Mouse (Mus musculus) midbrain, embryonic 13.5 days (tissue): Measurements from ENCODE around the gene Atp1b2. TPM values are rescaled to one million over a fixed set of nuclear protein-coding genes. Genes with fewer than 3 reads are reported as not detected.

ENCODE experiments used
- ATAC-seq: fragments of 200-750 bp; cut with Nextera tagmentation; 2 replicates; pipeline ENCODE4 v1.8.0; 2017; ENCODE audit warnings: mild to moderate bottlenecking, moderate TSS enrichment, moderate library complexity
- H3K27ac ChIP-seq: fragments of 300-500 bp; sonication (generic); 2 replicates; pipeline ENCODE4 v1.5.1; 2015; ENCODE audit warnings: inconsistent platforms, mild to moderate bottlenecking, moderate library complexity
- H3K27me3 ChIP-seq: fragments of 300-500 bp; sonication (generic); 2 replicates; pipeline ENCODE4 v1.6.1; 2015; ENCODE audit warnings: mild to moderate bottlenecking, inconsistent platforms
- H3K36me3 ChIP-seq: fragments of 300-500 bp; sonication (generic); 2 replicates; pipeline ENCODE4 v1.6.1; 2015; ENCODE audit warnings: mild to moderate bottlenecking, inconsistent platforms
- H3K4me1 ChIP-seq: fragments of 300-500 bp; sonication (generic); replicated peaks from 2 replicates; pipeline ENCODE4 v1.6.1; 2015; ENCODE audit warnings: inconsistent platforms
- H3K4me2 ChIP-seq: fragments of 300-500 bp; sonication (generic); replicated peaks from 2 replicates; pipeline ENCODE4 v1.6.1; 2015; ENCODE audit warnings: moderate library complexity, mild to moderate bottlenecking, inconsistent platforms
- H3K4me3 ChIP-seq: fragments of 300-500 bp; sonication (generic); replicated peaks from 2 replicates; pipeline ENCODE4 v1.5.1; 2015; ENCODE audit warnings: mild to moderate bottlenecking, inconsistent platforms
- H3K9ac ChIP-seq: fragments of 300-500 bp; sonication (generic); replicated peaks from 2 replicates; pipeline ENCODE4 v1.6.1; 2015; ENCODE audit warnings: mild to moderate bottlenecking, inconsistent platforms
- H3K9me3 ChIP-seq: fragments of 300-500 bp; sonication (generic); 2 replicates; pipeline ENCODE4 v1.6.1; 2016; ENCODE audit warnings: mild to moderate bottlenecking, inconsistent platforms
- WGBS: fragments of 180-500 bp; shearing (Covaris S2); methylation state at CpG from one replicate; pipeline ENCODE4 v1.1.7; 2015; 5-methylcytosine and 5-hydroxymethylcytosine counted together
- polyA plus RNA-seq: library from polyadenylated mRNA; unstranded; fragments of >200 nt; fragmentation: Nextera tagmentation; extraction: Ambion mirVana; gene quantifications from 2 replicates; pipeline ENCODE4 v1.2.1, GENCODE M21; 2015

Atp1b2 gene
- polyA plus RNA-seq, 1 experiment from 2014 or later: 24.3 TPM

- peak overlapping the region; percentile 92 for H3K4me2 ChIP-seq
- WGBS: under 1% methylated on average over 63 of the region's 73 CpGs
- peak overlapping the region; percentile 64 for H3K27ac ChIP-seq
- peaks cover 10% of the 10 kb centered on the region; the same call in 1 of the 2 replicates for H3K27me3 ChIP-seq
- ATAC-seq: peak; percentile 62
- H3K4me3 ChIP-seq: peak overlapping the region; percentile 62
- peaks cover 17% of the 10 kb centered on the region for H3K36me3 ChIP-seq
- peaks cover 33% of the 10 kb centered on the region for H3K4me1 ChIP-seq
- H3K9me3 ChIP-seq: no peaks in the 10 kb centered on the region
- H3K9ac ChIP-seq: peak overlapping the region; percentile 86
Observed at GRCm38 (mm10) chr11:69604795-69605664, 712 bp downstream of the Atp1b2 start.

GRCm38 (mm10) chr11:69604347-69604746 is 1.4 kb downstream of the Atp1b2 start:
- Histone ChIP-seq H3K4me3 (peak overlapping the region; percentile 62), H3K4me2 (peak overlapping the region; percentile 92), H3K9me3 (no peaks in the 10 kb centered on the region), H3K27ac (peak overlapping the region; percentile 64; the same call in 1 of the 2 replicates), H3K9ac (peak overlapping the region; percentile 86), H3K27me3 (peaks cover 10% of the 10 kb centered on the region; the same call in 1 of the 2 replicates), H3K4me1 (peaks cover 39% of the 10 kb centered on the region), H3K36me3 (peaks cover 17% of the 10 kb centered on the region)
- 49% methylated on average over 3 of the region's 3 CpGs for WGBS
- peak; percentile 47 for ATAC-seq

- no peak overlapping the region for H3K4me3 ChIP-seq
- peaks cover 17% of the 10 kb centered on the region for H3K36me3 ChIP-seq
- no peak overlapping the region for H3K9ac ChIP-seq
- H3K9me3 ChIP-seq: no peaks in the 10 kb centered on the region
- WGBS: 87% methylated on average over 8 of the region's 8 CpGs
- no peak overlapping the region for H3K27ac ChIP-seq
- H3K27me3 ChIP-seq: peaks cover 10% of the 10 kb centered on the region; the same call in 1 of the 2 replicates
- no peak for ATAC-seq
- peaks cover 42% of the 10 kb centered on the region for H3K4me1 ChIP-seq
- peak overlapping the region; percentile 92 for H3K4me2 ChIP-seq
Observed at GRCm38 (mm10) chr11:69603516-69603915, 2.2 kb downstream of the Atp1b2 start.

GRCm38 (mm10) chr11:69601768-69602167 is 4.0 kb downstream of the Atp1b2 start:
- H3K4me3 ChIP-seq: no peak overlapping the region
- H3K27ac ChIP-seq: no peak overlapping the region
- no peaks in the 10 kb centered on the region for H3K9me3 ChIP-seq
- H3K36me3 ChIP-seq: peaks cover 17% of the 10 kb centered on the region
- no peak overlapping the region for H3K9ac ChIP-seq
- ATAC-seq: no peak
- 79% methylated on average over 3 of the region's 3 CpGs for WGBS
- H3K27me3 ChIP-seq: peaks cover 10% of the 10 kb centered on the region; the same call in 1 of the 2 replicates
- no peak overlapping the region for H3K4me2 ChIP-seq
- H3K4me1 ChIP-seq: peaks cover 42% of the 10 kb centered on the region

GRCm38 (mm10) chr11:69600098-69600497 is 5.6 kb downstream of the Atp1b2 start:
- peaks cover 23% of the 10 kb centered on the region for H3K36me3 ChIP-seq
- ATAC-seq: no peak; the same call in 1 of the 2 replicates
- no peaks in the 10 kb centered on the region for H3K9me3 ChIP-seq
- peak overlapping the region; percentile 2; the same call in 1 of the 2 replicates for H3K27ac ChIP-seq
- H3K4me3 ChIP-seq: no peak overlapping the region
- no peak overlapping the region; the same call in 1 of the 2 replicates for H3K9ac ChIP-seq
- H3K27me3 ChIP-seq: peaks cover 10% of the 10 kb centered on the region; the same call in 1 of the 2 replicates
- 8% methylated on average over 6 of the region's 6 CpGs for WGBS
- H3K4me1 ChIP-seq: peaks cover 36% of the 10 kb centered on the region
- peak overlapping the region; percentile 0; the same call in 1 of the 2 replicates for H3K4me2 ChIP-seq

GRCm38 (mm10) chr11:69599436-69599835 is 6.3 kb downstream of the Atp1b2 start:
- Histone ChIP-seq H3K9ac (no peak overlapping the region), H3K4me3 (no peak overlapping the region), H3K4me1 (peaks cover 31% of the 10 kb centered on the region), H3K4me2 (0 out of 2 replicates have a peak overlapping the region, but pooled peaks have one; percentile 0), H3K36me3 (peaks cover 26% of the 10 kb centered on the region), H3K27ac (no peak overlapping the region), H3K9me3 (no peaks in the 10 kb centered on the region), H3K27me3 (peaks cover 10% of the 10 kb centered on the region; the same call in 1 of the 2 replicates)
- no peak for ATAC-seq
- 9% methylated on average over 9 of the region's 9 CpGs for WGBS

- Histone ChIP-seq H3K27me3 (no peaks in the 10 kb centered on the region), H3K4me2 (no peak overlapping the region), H3K9ac (no peak overlapping the region), H3K36me3 (peaks cover 40% of the 10 kb centered on the region), H3K4me1 (peaks cover 15% of the 10 kb centered on the region), H3K27ac (no peak overlapping the region), H3K4me3 (no peak overlapping the region), H3K9me3 (no peaks in the 10 kb centered on the region)
- no peak for ATAC-seq
- WGBS: 97% methylated on average over 6 of the region's 6 CpGs
Observed at GRCm38 (mm10) chr11:69594853-69595252, 10.9 kb downstream of the Atp1b2 start.

GRCm38 (mm10) chr11:69592799-69593198 is 12.9 kb downstream of the Atp1b2 start:
- Histone ChIP-seq H3K4me1 (0 out of 2 replicates have a peak, but pooled peaks cover 8% of the 10 kb centered on the region), H3K4me3 (no peak overlapping the region), H3K9me3 (no peaks in the 10 kb centered on the region), H3K27me3 (no peaks in the 10 kb centered on the region), H3K36me3 (peaks cover 60% of the 10 kb centered on the region), H3K27ac (peak overlapping the region; percentile 64), H3K4me2 (no peak overlapping the region), H3K9ac (no peak overlapping the region)
- 89% methylated on average over 4 of the region's 4 CpGs for WGBS
- ATAC-seq: no peak

- no peak overlapping the region for H3K4me2 ChIP-seq
- no peaks in the 10 kb centered on the region for H3K27me3 ChIP-seq
- H3K4me3 ChIP-seq: no peak overlapping the region
- 68% methylated on average over 7 of the region's 7 CpGs for WGBS
- H3K9me3 ChIP-seq: no peaks in the 10 kb centered on the region
- H3K27ac ChIP-seq: peak overlapping the region; percentile 64
- peaks cover 68% of the 10 kb centered on the region for H3K36me3 ChIP-seq
- ATAC-seq: peak; percentile 62
- 0 out of 2 replicates have a peak overlapping the region, but pooled peaks have one; percentile 10 for H3K9ac ChIP-seq
- 0 out of 2 replicates have a peak, but pooled peaks cover 8% of the 10 kb centered on the region for H3K4me1 ChIP-seq
Observed at GRCm38 (mm10) chr11:69591899-69592637, 13.7 kb downstream of the Atp1b2 start.

GRCm38 (mm10) chr11:69591424-69591823 is 14.3 kb downstream of the Atp1b2 start:
- H3K27ac ChIP-seq: no peak overlapping the region
- no peak for ATAC-seq

GRCm38 (mm10) chr11:69590622-69591021 is 15.1 kb downstream of the Atp1b2 start:
- H3K27ac ChIP-seq: no peak overlapping the region
- no peak for ATAC-seq
- WGBS: 95% methylated on average over 8 of the region's 8 CpGs
- H3K36me3 ChIP-seq: peaks cover 67% of the 10 kb centered on the region
- H3K4me1 ChIP-seq: 0 out of 2 replicates have a peak, but pooled peaks cover 8% of the 10 kb centered on the region
- no peaks in the 10 kb centered on the region for H3K27me3 ChIP-seq
- no peak overlapping the region for H3K4me3 ChIP-seq
- H3K9ac ChIP-seq: no peak overlapping the region
- H3K9me3 ChIP-seq: no peaks in the 10 kb centered on the region
- H3K4me2 ChIP-seq: no peak overlapping the region

More at GRCm38 (mm10) chr11:69591424-69591823, 14.3 kb downstream of the Atp1b2 start:
- Histone ChIP-seq H3K36me3 (peaks cover 70% of the 10 kb centered on the region), H3K9me3 (no peaks in the 10 kb centered on the region), H3K4me3 (no peak overlapping the region), H3K9ac (no peak overlapping the region), H3K27me3 (no peaks in the 10 kb centered on the region), H3K4me2 (no peak overlapping the region), H3K4me1 (0 out of 2 replicates have a peak, but pooled peaks cover 8% of the 10 kb centered on the region)
- 86% methylated on average over 3 of the region's 3 CpGs for WGBS
